Mouse (Mus musculus): ENCODE data around the gene Add3. TPM values are rescaled to one million over a fixed set of nuclear protein-coding genes. Genes with fewer than 3 reads are reported as not detected.

Add3 gene
- total and polyA plus RNA-seq, 3 experiments: 10.9 to 89.2 (median 81.6) TPM

DNA sequence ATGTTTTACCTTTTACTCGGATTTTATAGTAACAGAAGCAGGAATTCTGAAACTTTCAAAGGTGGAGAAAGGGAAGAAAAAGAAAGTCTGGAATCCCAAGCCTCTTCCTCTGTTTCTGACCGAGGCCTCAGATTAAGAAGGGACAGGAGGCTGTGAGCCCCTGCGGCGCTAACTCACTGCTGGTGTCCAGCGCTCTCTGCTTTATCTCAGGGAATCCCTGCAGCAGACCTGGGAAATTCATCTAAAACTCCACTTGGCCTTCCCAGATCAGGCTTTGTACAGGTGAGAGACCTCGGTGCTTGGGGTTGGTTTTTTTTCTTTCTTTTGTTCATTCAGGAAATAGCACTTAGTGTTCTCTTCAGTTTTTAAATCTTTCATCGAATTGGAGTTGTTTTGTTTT lies 19.1 kb downstream of the Add3 start:
- Histone ChIP-seq H3K4me3 (ENCODE audit: low read depth, low read length) (no peak overlapping the region), H3K9me3 (replicated peaks) (no peaks in the 10 kb centered on the region), H3K36me3 (replicated peaks) (peaks cover 22% of the 10 kb centered on the region), H3K4me1 (ENCODE audit: insufficient read depth, low read depth, low read length) (peaks cover 21% of the 10 kb centered on the region), H3K27me3 (ENCODE audit: insufficient read depth, low read length) (no peaks in the 10 kb centered on the region)
- no peak for ATAC-seq (ENCODE audit: extremely low read depth, insufficient number of reproducible peaks, low FRiP score, poor library complexity, severe bottlenecking)
- DNase-seq (ENCODE audit: low spot score): no peak
- no peak for TF ChIP-seq GATA2 (IDR thresholded peaks at IDR 0.05; ENCODE audit: borderline replicate concordance, low read depth, low read length)
- no peak for TF ChIP-seq POLR2AphosphoS5 (IDR thresholded peaks at IDR 0.05; ENCODE audit: insufficient replicate concordance, low read depth, low read length)
- no peak for TF ChIP-seq TAL1 (conservative IDR thresholded peaks at IDR 0.05; ENCODE audit: low read depth, low read length)
- no peak for TF ChIP-seq GATA1 (IDR thresholded peaks at IDR 0.05; ENCODE audit: borderline replicate concordance, low read length)
- no peak for TF ChIP-seq CTCF (IDR thresholded peaks at IDR 0.05; ENCODE audit: low read depth, low read length)

DNA sequence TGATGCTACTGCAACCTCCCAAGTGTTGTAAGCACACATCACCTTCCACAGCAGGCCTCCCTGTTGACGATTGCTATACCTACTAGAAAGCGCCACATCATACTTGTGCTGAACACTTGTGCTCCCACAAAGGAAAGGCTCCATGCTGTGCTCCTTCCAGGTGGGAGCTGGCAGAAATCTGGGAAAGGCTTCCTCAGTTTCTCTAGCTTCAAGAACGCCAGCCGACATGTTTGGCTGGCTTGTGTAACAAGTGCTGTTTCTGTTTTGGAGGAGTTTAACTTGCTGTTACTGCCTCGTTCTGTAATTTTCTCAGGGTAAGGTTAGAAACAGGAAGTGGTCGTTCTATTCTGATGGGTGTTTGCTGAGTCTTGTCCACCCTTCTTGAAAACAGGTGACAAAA lies 22.7 kb downstream of the Add3 start:
- no peak for DNase-seq (ENCODE audit: low spot score)
- peaks cover 28% of the 10 kb centered on the region for H3K36me3 ChIP-seq (replicated peaks)
- H3K27me3 ChIP-seq (ENCODE audit: insufficient read depth, low read length): no peaks in the 10 kb centered on the region
- H3K4me3 ChIP-seq (ENCODE audit: low read depth, low read length): no peak overlapping the region
- TF ChIP-seq GATA2 (IDR thresholded peaks at IDR 0.05; ENCODE audit: borderline replicate concordance, low read depth, low read length): no peak
- no peak for ATAC-seq (ENCODE audit: extremely low read depth, insufficient number of reproducible peaks, low FRiP score, poor library complexity, severe bottlenecking)
- peaks cover 21% of the 10 kb centered on the region for H3K4me1 ChIP-seq (ENCODE audit: insufficient read depth, low read depth, low read length)
- no peaks in the 10 kb centered on the region for H3K9me3 ChIP-seq (replicated peaks)

DNA sequence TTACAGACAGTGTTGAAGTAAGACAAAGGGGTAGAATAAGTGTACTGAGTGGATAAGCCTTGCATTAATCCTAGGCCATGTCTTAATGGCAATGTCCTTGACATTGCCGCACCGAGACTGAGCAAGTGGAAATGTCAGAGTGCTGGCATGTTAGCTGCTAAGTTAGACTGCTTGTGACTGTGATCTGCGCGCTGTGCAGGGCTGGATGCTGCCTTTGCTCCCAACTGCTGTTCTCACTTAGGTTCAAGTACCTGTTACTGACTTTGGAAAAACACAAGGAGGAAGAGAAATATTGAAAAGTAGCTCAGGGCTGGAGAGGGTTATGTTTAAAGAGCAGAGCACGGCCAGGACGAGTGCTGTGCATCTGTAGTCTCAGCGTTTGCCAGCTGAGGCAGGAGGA lies 24.4 kb downstream of the Add3 start:
- peaks cover 28% of the 10 kb centered on the region for H3K4me1 ChIP-seq (ENCODE audit: insufficient read depth, low read depth, low read length)
- DNase-seq (ENCODE audit: low spot score) (no peak), ATAC-seq (ENCODE audit: extremely low read depth, insufficient number of reproducible peaks, low FRiP score, poor library complexity, severe bottlenecking) (no peak)
- H3K27me3 ChIP-seq (ENCODE audit: insufficient read depth, low read length): no peaks in the 10 kb centered on the region
- no peak for TF ChIP-seq CTCF (IDR thresholded peaks at IDR 0.05; ENCODE audit: low read depth, low read length)
- TF ChIP-seq POLR2AphosphoS5 (IDR thresholded peaks at IDR 0.05; ENCODE audit: insufficient replicate concordance, low read depth, low read length): no peak
- TF ChIP-seq TAL1 (conservative IDR thresholded peaks at IDR 0.05; ENCODE audit: low read depth, low read length): no peak
- TF ChIP-seq GATA1 (IDR thresholded peaks at IDR 0.05; ENCODE audit: borderline replicate concordance, low read length): no peak
- H3K4me3 ChIP-seq (ENCODE audit: low read depth, low read length): no peak overlapping the region
- peaks cover 35% of the 10 kb centered on the region for H3K36me3 ChIP-seq (replicated peaks)
- no peaks in the 10 kb centered on the region for H3K9me3 ChIP-seq (replicated peaks)

DNA sequence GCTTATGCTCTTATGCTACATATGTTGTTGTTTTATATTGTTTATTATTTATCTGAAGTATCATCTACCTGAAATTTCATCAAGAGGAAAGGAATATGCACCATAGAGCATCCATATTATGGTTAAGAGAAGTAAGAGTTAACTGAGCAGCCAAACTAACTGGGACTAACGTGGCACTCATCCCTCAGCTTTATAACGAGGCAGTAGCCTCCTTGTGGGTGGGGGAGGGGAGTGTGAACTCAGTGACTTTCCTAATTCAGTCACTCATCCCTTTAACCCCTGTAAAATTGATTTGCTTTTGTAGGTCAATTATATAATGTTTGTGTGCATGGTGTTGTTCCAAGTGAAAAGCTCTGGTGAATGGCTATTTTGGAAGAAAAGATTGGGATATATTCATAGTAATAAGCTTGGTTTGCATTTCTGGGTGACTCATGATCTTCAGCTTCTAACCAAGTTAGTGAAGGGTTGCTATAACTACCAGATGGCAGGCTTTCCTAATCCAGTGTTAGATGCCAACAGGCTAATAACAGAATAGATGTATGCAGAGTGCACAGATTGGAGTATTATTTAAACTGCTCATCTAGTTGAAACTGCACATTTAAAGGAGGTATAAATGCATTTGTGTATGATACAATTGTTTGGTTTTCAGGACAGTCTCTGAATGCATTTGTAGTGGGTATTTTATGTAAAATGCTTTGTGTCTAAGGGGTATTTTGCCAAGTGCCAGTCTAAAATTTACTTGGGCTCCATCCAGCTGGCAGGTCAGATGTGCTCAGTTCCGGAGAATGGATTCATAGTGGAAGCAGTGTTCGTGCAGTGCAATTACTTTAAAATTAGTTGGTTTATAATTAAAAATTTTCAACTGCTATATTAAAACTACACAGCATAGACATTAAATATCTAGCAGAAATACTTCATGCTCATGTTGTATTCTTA lies 25.3 kb downstream of the Add3 start:
- H3K4me1 ChIP-seq (ENCODE audit: insufficient read depth, low read depth, low read length): peaks cover 29% of the 10 kb centered on the region
- no peaks in the 10 kb centered on the region for H3K9me3 ChIP-seq (replicated peaks)
- ATAC-seq (ENCODE audit: extremely low read depth, insufficient number of reproducible peaks, low FRiP score, poor library complexity, severe bottlenecking) (no peak), DNase-seq (ENCODE audit: low spot score) (no peak)
- peaks cover 33% of the 10 kb centered on the region for H3K36me3 ChIP-seq (replicated peaks)
- TF ChIP-seq TAL1 (conservative IDR thresholded peaks at IDR 0.05; ENCODE audit: low read depth, low read length) (no peak), GATA1 (IDR thresholded peaks at IDR 0.05; ENCODE audit: borderline replicate concordance, low read length) (no peak), CTCF (IDR thresholded peaks at IDR 0.05; ENCODE audit: low read depth, low read length) (no peak), GATA2 (IDR thresholded peaks at IDR 0.05; ENCODE audit: borderline replicate concordance, low read depth, low read length) (no peak)
- no peaks in the 10 kb centered on the region for H3K27me3 ChIP-seq (ENCODE audit: insufficient read depth, low read length)
- no peak overlapping the region for H3K4me3 ChIP-seq (ENCODE audit: low read depth, low read length)

DNA sequence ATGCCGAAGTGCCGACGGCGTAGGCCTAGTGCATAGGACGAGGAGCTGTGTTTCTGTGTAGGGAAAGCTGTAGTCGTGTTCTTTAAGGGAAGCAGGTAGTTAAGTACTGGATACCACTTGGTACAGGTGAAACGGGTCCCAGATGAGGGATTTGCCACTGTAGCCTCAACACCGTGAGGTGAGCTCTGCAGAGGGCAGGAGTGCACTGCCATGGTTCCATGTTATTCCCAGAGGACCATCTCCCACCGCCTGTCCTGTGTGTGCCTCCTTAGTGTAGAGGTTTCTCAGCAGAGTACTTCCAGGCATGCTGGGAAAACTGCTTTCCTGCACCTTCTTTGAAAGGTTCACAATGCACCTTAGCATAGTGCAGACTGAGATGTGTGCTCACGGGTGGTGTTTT lies 26.1 kb downstream of the Add3 start:
- H3K9me3 ChIP-seq (replicated peaks): no peaks in the 10 kb centered on the region
- DNase-seq (ENCODE audit: low spot score) (no peak), ATAC-seq (ENCODE audit: extremely low read depth, insufficient number of reproducible peaks, low FRiP score, poor library complexity, severe bottlenecking) (no peak)
- TF ChIP-seq GATA1 (IDR thresholded peaks at IDR 0.05; ENCODE audit: borderline replicate concordance, low read length): no peak
- no peak for TF ChIP-seq TAL1 (conservative IDR thresholded peaks at IDR 0.05; ENCODE audit: low read depth, low read length)
- TF ChIP-seq GATA2 (IDR thresholded peaks at IDR 0.05; ENCODE audit: borderline replicate concordance, low read depth, low read length): no peak
- no peak for TF ChIP-seq POLR2AphosphoS5 (IDR thresholded peaks at IDR 0.05; ENCODE audit: insufficient replicate concordance, low read depth, low read length)
- no peak for TF ChIP-seq CTCF (IDR thresholded peaks at IDR 0.05; ENCODE audit: low read depth, low read length)
- H3K27me3 ChIP-seq (ENCODE audit: insufficient read depth, low read length): no peaks in the 10 kb centered on the region
- peaks cover 41% of the 10 kb centered on the region for H3K36me3 ChIP-seq (replicated peaks)
- peaks cover 36% of the 10 kb centered on the region for H3K4me1 ChIP-seq (ENCODE audit: insufficient read depth, low read depth, low read length)
- no peak overlapping the region for H3K4me3 ChIP-seq (ENCODE audit: low read depth, low read length)

DNA sequence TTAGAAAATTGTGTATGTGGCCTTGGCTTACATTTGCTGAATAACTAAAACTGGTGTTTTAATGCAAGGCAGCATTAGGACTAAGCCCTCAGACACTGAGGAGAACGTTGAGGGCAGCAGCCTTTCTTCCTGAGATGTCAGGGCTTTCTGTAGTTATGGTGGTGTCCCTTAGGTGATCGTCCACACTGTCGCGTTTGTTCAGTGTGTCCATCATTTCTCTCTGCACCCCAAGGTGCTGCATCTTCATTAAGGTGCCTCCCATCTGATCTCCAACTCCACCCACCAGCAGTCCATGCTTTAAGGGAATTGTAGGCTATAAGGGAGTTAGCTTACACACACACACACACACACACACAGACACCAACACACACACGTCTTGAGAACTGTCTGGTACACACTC lies 28.3 kb downstream of the Add3 start:
- H3K4me3 ChIP-seq (ENCODE audit: low read depth, low read length): no peak overlapping the region
- no peak for TF ChIP-seq TAL1 (conservative IDR thresholded peaks at IDR 0.05; ENCODE audit: low read depth, low read length)
- no peak for TF ChIP-seq GATA1 (IDR thresholded peaks at IDR 0.05; ENCODE audit: borderline replicate concordance, low read length)
- no peak for TF ChIP-seq POLR2AphosphoS5 (IDR thresholded peaks at IDR 0.05; ENCODE audit: insufficient replicate concordance, low read depth, low read length)
- no peak for TF ChIP-seq CTCF (IDR thresholded peaks at IDR 0.05; ENCODE audit: low read depth, low read length)
- TF ChIP-seq GATA2 (IDR thresholded peaks at IDR 0.05; ENCODE audit: borderline replicate concordance, low read depth, low read length): no peak
- no peak for ATAC-seq (ENCODE audit: extremely low read depth, insufficient number of reproducible peaks, low FRiP score, poor library complexity, severe bottlenecking)
- H3K36me3 ChIP-seq (replicated peaks): peaks cover 46% of the 10 kb centered on the region
- no peaks in the 10 kb centered on the region for H3K27me3 ChIP-seq (ENCODE audit: insufficient read depth, low read length)
- no peak for DNase-seq (ENCODE audit: low spot score)
- H3K9me3 ChIP-seq (replicated peaks): no peaks in the 10 kb centered on the region
- peaks cover 31% of the 10 kb centered on the region for H3K4me1 ChIP-seq (ENCODE audit: insufficient read depth, low read depth, low read length)
